In the genomic region with DNA sequence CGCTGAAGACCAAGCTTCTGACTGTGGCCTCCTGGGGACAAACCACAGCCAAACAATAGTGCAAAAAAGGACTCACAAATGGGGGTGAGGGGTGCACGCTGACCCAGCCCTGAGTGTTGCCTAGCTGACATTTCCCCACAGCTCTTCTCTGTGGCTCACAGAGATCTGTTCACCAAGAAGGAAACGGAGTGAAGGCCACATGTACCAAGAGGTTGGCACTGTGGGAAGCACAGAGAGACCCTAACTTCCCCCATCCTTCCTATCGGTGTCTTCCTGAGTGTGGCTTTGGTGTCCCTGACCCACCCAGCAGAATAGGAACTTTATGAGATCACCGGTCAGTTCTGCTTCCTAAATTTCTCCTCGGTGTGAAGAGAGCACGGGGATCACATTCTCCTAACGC, we compare ENCODE assay signal across 31 mouse cellular contexts. TPM values are rescaled to one million over a fixed set of nuclear protein-coding genes. Genes with fewer than 3 reads are reported as not detected.
DNase-seq lines count a peak whose midpoint lies in the region; ATAC-seq and TF ChIP-seq lines count a peak whose summit lies in the region.
"Had no signal": no experiment of that assay in that cellular context is flagged by ENCODE, and none has a peak within 500 bp of the region (broad histone marks: within the 10 kb centered on the region; RNA-seq: fewer than 3 reads in every experiment).

No protein-coding gene starts in this region.

- no peaks in the 10 kb centered on the region for H3K9me3 ChIP-seq in midbrain, embryonic 14.5 days (ENCODE audit: control insufficient read depth, low read length)
- H3K9me3 ChIP-seq: embryonic facial prominence, embryonic 10.5 days; embryonic facial prominence, embryonic 12.5 days; forebrain, embryonic 13.5 days; forebrain, embryonic 15.5 days; G1E had no signal

- H3K27ac ChIP-seq in bone marrow macrophage, adult 2 months (ENCODE audit: insufficient read depth, low read depth, low read length): peak overlapping the region; percentile 43
- H3K27ac ChIP-seq in midbrain, embryonic 14.5 days (replicated peaks; ENCODE audit: low read depth, low read length): no peak overlapping the region
- H3K27ac ChIP-seq: embryonic facial prominence, embryonic 10.5 days; embryonic facial prominence, embryonic 12.5 days; forebrain, embryonic 13.5 days; forebrain, embryonic 15.5 days had no signal

- DNase-seq in heart, adult 11 months: peak; percentile 64
- no peak for DNase-seq in heart, adult 8-10 months (ENCODE audit: low spot score)
- DNase-seq in cerebellum, postnatal 10 days: no peak
- no peak for DNase-seq in midbrain, embryonic 14.5 days
- DNase-seq: adrenal gland, adult 8-10 months; adrenal gland, postnatal 14 days; adrenal gland, postnatal 36 days; B cell, adult 2 months; cerebellum, adult 11 months; cerebellum, adult 18-20 months; cerebellum, adult 8-10 months; cerebellum, adult 9-11 months; cerebellum, postnatal 25 days; forebrain, postnatal 0 days had no signal

- H3K27me3 ChIP-seq in midbrain, embryonic 14.5 days (ENCODE audit: control insufficient read depth, insufficient read depth, low read length): no peaks in the 10 kb centered on the region
- H3K27me3 ChIP-seq: embryonic facial prominence, embryonic 12.5 days; forebrain, embryonic 13.5 days; forebrain, embryonic 15.5 days; Patski had no signal

- 81% methylated on average over 8 of the region's 8 CpGs for WGBS in midbrain, embryonic 14.5 days

- TF ChIP-seq POLR2A in bone marrow macrophage, adult 2 months (IDR thresholded peaks at IDR 0.05; ENCODE audit: borderline replicate concordance, low read depth, low read length): no peak

- no peak overlapping the region for H3K9ac ChIP-seq in midbrain, embryonic 14.5 days (replicated peaks; ENCODE audit: low read length)
- H3K9ac ChIP-seq: embryonic facial prominence, embryonic 12.5 days; forebrain, embryonic 13.5 days; forebrain, embryonic 15.5 days; forebrain, postnatal 0 days had no signal

- H3K4me1 ChIP-seq in bone marrow macrophage, adult 2 months (ENCODE audit: control insufficient read depth, insufficient read depth, low read length): peaks cover 59% of the 10 kb centered on the region
- no peaks in the 10 kb centered on the region for H3K4me1 ChIP-seq in midbrain, embryonic 14.5 days (ENCODE audit: control insufficient read depth, insufficient read depth, low read length)
- H3K4me1 ChIP-seq: embryonic facial prominence, embryonic 10.5 days; forebrain, embryonic 13.5 days; forebrain, embryonic 15.5 days had no signal

- H3K36me3 ChIP-seq in midbrain, embryonic 14.5 days (ENCODE audit: control insufficient read depth, insufficient read depth, low read length): no peaks in the 10 kb centered on the region
- H3K36me3 ChIP-seq: embryonic facial prominence, embryonic 10.5 days; embryonic facial prominence, embryonic 12.5 days; forebrain, embryonic 15.5 days; G1E had no signal

- 0 out of 2 replicates have a peak overlapping the region, but pooled peaks have one; percentile 4 for H3K4me3 ChIP-seq in bone marrow macrophage, adult 2 months (ENCODE audit: insufficient read depth, low read length)
- no peak overlapping the region for H3K4me3 ChIP-seq in midbrain, embryonic 14.5 days (replicated peaks; ENCODE audit: low read depth, low read length)
- H3K4me3 ChIP-seq: embryonic facial prominence, embryonic 10.5 days; embryonic facial prominence, embryonic 12.5 days; forebrain, embryonic 13.5 days; forebrain, embryonic 15.5 days had no signal

- ATAC-seq in granulocyte monocyte progenitor cell, adult 5-6 weeks (replicated peaks; ENCODE audit: poor library complexity, severe bottlenecking): peak; percentile 72
- ATAC-seq in megakaryocyte progenitor cell, adult 5-6 weeks (replicated peaks; ENCODE audit: poor library complexity): 0 out of 2 replicates have a peak, but pooled peaks have one; percentile 11
- ATAC-seq in midbrain, embryonic 14.5 days (ENCODE audit: low FRiP score, low TSS enrichment): no peak
- ATAC-seq: activated CD4-positive, CD25-positive, alpha-beta regulatory T cell, adult 4 months; CD4-positive, CD25-positive, alpha-beta regulatory T cell, adult 4 months; forebrain, embryonic 13.5 days; forebrain, embryonic 15.5 days; forebrain, postnatal 0 days; Patski had no signal

- H3K4me2 ChIP-seq in midbrain, embryonic 14.5 days (ENCODE audit: low read length): no peak overlapping the region
- H3K4me2 ChIP-seq: embryonic facial prominence, embryonic 12.5 days; forebrain, embryonic 13.5 days; forebrain, embryonic 15.5 days had no signal

- TF ChIP-seq CTCF in bone marrow macrophage, adult 2 months (IDR thresholded peaks at IDR 0.05; ENCODE audit: low read depth, low read length): no peak

RNA-seq across cellular contexts. Expression of gene Nlrp3, which starts 13.2 kb away (rescaled TPM):
- under 1 TPM; 0.25 to 0.92 (median 0.43) TPM for total RNA-seq in heart, adult 8-10 months (2022)
- polyA plus RNA-seq in bone marrow macrophage, adult 2 months (2012; ENCODE audit: insufficient read depth, insufficient read length, missing spikeins): 50.6 and 52.3 TPM in 2 replicates
- total RNA-seq in granulocyte monocyte progenitor cell, adult 5-6 weeks (2014; fragmentation: Nextera tagmentation): 2.4 and 2.5 TPM in 2 replicates
- total RNA-seq in granulocyte monocyte progenitor cell, adult 5-6 weeks (2017): 5.3 and 16.5 TPM in 2 replicates
- total RNA-seq in megakaryocyte progenitor cell, adult 5-6 weeks (2015): 3.0 and 6.9 TPM in 2 replicates
- total RNA-seq in megakaryocyte progenitor cell, adult 5-6 weeks (2017): 5.5 and 8.5 TPM in 2 replicates
- 0.35 TPM in 1 of 2 replicates, not detected in the other for polyA plus RNA-seq in midbrain, embryonic 14.5 days (2014; fragmentation: Nextera tagmentation; extraction: Ambion mirVana)
- polyA plus RNA-seq: activated CD4-positive, CD25-positive, alpha-beta regulatory T cell, adult 4 months; CD4-positive, CD25-positive, alpha-beta regulatory T cell, adult 4 months; G1E had no signal

RNA-seq across cellular contexts. Expression of gene Olfr222, which starts 21.5 kb away (rescaled TPM):
- not detected for total RNA-seq in heart, adult 8-10 months (2022)
- not detected in 2 replicates for polyA plus RNA-seq in bone marrow macrophage, adult 2 months (2012; ENCODE audit: insufficient read depth, insufficient read length, missing spikeins)
- total RNA-seq in granulocyte monocyte progenitor cell, adult 5-6 weeks (2014; fragmentation: Nextera tagmentation): not detected in 2 replicates
- not detected in 2 replicates for total RNA-seq in granulocyte monocyte progenitor cell, adult 5-6 weeks (2017)
- total RNA-seq in megakaryocyte progenitor cell, adult 5-6 weeks (2015): not detected in 2 replicates
- not detected in 2 replicates for total RNA-seq in megakaryocyte progenitor cell, adult 5-6 weeks (2017)
- polyA plus RNA-seq in midbrain, embryonic 14.5 days (2014; fragmentation: Nextera tagmentation; extraction: Ambion mirVana): not detected in 2 replicates
- total RNA-seq: adrenal gland, adult 18-20 months; adrenal gland, adult 8-10 months; adrenal gland, postnatal 14 days; adrenal gland, postnatal 36 days; CH12.LX; forebrain, postnatal 0 days; G1E had no signal
- polyA plus RNA-seq: activated CD4-positive, CD25-positive, alpha-beta regulatory T cell, adult 4 months; brain, embryonic 14.5 days; CD4-positive, CD25-positive, alpha-beta regulatory T cell, adult 4 months; cortical plate, adult 2 months; forebrain, embryonic 11.5 days; forebrain, embryonic 13.5 days; forebrain, embryonic 15.5 days; forebrain, postnatal 0 days; G1E; Patski had no signal

RNA-seq across cellular contexts. Expression of gene Zkscan17, which starts 28.0 kb away (rescaled TPM):
- total RNA-seq in heart, adult 8-10 months (2022): 10 to 100 TPM; 11.1 to 14.3 (median 13.3) TPM
- polyA plus RNA-seq in bone marrow macrophage, adult 2 months (2012; ENCODE audit: insufficient read depth, insufficient read length, missing spikeins): 20.2 and 24.1 TPM in 2 replicates
- total RNA-seq in granulocyte monocyte progenitor cell, adult 5-6 weeks (2014; fragmentation: Nextera tagmentation): 20.8 and 24.8 TPM in 2 replicates
- 9.0 and 11.1 TPM in 2 replicates for total RNA-seq in granulocyte monocyte progenitor cell, adult 5-6 weeks (2017)
- 15.6 and 15.7 TPM in 2 replicates for total RNA-seq in megakaryocyte progenitor cell, adult 5-6 weeks (2015)
- 12.7 and 13.7 TPM in 2 replicates for total RNA-seq in megakaryocyte progenitor cell, adult 5-6 weeks (2017)
- polyA plus RNA-seq in midbrain, embryonic 14.5 days (2014; fragmentation: Nextera tagmentation; extraction: Ambion mirVana): 15.5 and 16.1 TPM in 2 replicates

RNA-seq across cellular contexts. Expression of gene Olfr223, which starts 38.6 kb away (rescaled TPM):
- total RNA-seq in heart, adult 8-10 months (2022): not detected
- polyA plus RNA-seq in bone marrow macrophage, adult 2 months (2012; ENCODE audit: insufficient read depth, insufficient read length, missing spikeins): not detected in 2 replicates
- total RNA-seq in granulocyte monocyte progenitor cell, adult 5-6 weeks (2014; fragmentation: Nextera tagmentation): not detected in 2 replicates
- total RNA-seq in granulocyte monocyte progenitor cell, adult 5-6 weeks (2017): not detected in 2 replicates
- total RNA-seq in megakaryocyte progenitor cell, adult 5-6 weeks (2015): not detected in 2 replicates
- total RNA-seq in megakaryocyte progenitor cell, adult 5-6 weeks (2017): not detected in 2 replicates
- not detected in 2 replicates for polyA plus RNA-seq in midbrain, embryonic 14.5 days (2014; fragmentation: Nextera tagmentation; extraction: Ambion mirVana)
- total RNA-seq: adrenal gland, adult 18-20 months; adrenal gland, adult 8-10 months; adrenal gland, postnatal 14 days; adrenal gland, postnatal 36 days; CH12.LX; forebrain, postnatal 0 days; G1E had no signal
- polyA plus RNA-seq: activated CD4-positive, CD25-positive, alpha-beta regulatory T cell, adult 4 months; brain, embryonic 14.5 days; CD4-positive, CD25-positive, alpha-beta regulatory T cell, adult 4 months; cortical plate, adult 2 months; embryonic facial prominence, embryonic 10.5 days; embryonic facial prominence, embryonic 12.5 days; embryonic facial prominence, embryonic 14.5 days; forebrain, embryonic 11.5 days; forebrain, embryonic 13.5 days; forebrain, embryonic 15.5 days; forebrain, postnatal 0 days; G1E; Patski had no signal
